Mouse (Mus musculus): Measurements from ENCODE around the gene Dnmt3c.
"Not testable (repeated sequence)": the region's sequence is repeated elsewhere in the genome, so short reads cannot be mapped to it uniquely, and the experiment has no call there.

Gene Dnmt3c

DNA sequence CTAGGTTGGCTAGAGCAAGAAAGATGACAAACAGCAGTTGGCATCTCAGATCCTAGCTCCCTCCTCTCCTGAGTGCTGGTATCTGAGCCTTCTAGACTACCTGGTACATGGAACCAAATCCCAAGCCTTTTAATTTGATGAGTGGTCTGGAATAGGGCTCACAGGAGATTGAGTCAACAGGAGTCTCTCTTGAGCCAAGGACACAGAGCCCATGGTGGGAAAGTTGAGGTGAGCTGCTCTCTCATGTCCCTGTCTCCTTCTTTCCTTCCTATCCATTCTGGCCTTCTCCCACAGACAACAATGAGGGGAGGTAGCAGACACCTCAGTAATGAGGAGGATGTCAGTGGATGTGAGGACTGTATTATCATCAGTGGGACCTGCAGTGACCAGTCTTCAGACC is at the start of gene Dnmt3c:
TSS of gene Dnmt3c (plus strand) at position 301 of the 400 bp plus-strand sequence.
- DNase-seq (ENCODE audit: extremely low read depth, insufficient read length, low spot score) = no peak

DNA sequence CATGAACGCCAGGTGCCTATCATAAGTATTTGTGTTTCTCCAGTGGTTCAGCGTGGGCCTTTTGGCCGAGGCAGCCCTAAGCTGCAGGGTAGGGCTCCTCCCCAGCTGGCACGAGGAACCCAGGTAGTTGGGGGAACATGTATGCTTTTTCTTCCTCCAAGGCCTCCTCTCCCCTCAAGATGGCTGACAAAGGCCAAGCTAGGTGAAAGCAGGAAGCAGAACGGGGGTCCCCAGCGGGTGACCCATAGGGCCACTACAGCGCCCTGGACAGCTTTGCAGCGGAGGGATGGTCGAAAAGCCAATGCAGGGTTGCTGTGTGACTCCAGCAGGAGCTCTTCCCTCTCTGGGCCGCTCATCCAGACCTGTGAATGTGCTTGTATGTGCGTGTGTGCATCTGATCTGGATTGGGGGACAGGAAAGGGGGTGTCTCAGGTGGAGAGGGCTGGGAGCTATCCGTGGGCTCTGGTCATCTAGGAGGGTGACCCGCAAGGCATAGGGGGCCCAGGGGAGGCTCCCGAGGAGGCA is 47.6 kb upstream of the Dnmt3c start:
- DNase-seq (ENCODE audit: extremely low read depth, insufficient read length, low spot score) = no peak

- DNase-seq (ENCODE audit: extremely low read depth, insufficient read length, low spot score) = no peak
Observed at GRCm38 (mm10) chr2:153649298-153650013, 47.0 kb upstream of the Dnmt3c start, which contains the start of gene Dnmt3b. Gene Dnmt3b (plus strand): TSS chr2:153649450.

- no peak for DNase-seq (ENCODE audit: extremely low read depth, insufficient read length, low spot score)
Observed at GRCm38 (mm10) chr2:153650014-153650687, 46.3 kb upstream of the Dnmt3c start.

DNA sequence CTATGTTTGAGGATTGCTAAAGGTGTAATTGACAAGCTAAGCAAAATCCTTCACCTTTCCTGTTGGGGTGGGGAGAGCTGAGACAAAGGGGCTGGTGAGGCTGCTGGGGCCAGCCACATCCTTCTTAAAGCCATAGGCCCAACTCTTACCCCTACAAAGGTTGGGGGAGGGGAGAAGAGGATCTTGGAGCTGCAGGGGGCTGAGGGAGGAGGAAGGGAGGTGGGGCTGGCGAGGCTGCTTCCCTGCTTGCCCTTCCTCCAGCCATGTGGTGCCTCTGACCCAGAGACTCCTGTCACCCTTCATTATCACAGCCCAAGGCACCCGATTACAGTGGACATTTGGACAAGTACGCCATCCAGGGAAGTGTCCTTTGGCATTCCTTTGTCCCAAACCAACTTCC is 44.8 kb upstream of the Dnmt3c start:
- DNase-seq (ENCODE audit: extremely low read depth, insufficient read length, low spot score) = no peak

- not testable (repeated sequence) for DNase-seq (ENCODE audit: extremely low read depth, insufficient read length, low spot score)
Observed at GRCm38 (mm10) chr2:153657659-153658058, 38.8 kb upstream of the Dnmt3c start.

GRCm38 (mm10) chr2:153660616-153661015 is 35.8 kb upstream of the Dnmt3c start:
- no peak for DNase-seq (ENCODE audit: extremely low read depth, insufficient read length, low spot score)

- DNase-seq (ENCODE audit: extremely low read depth, insufficient read length, low spot score) = no peak
Observed at GRCm38 (mm10) chr2:153665401-153665800, 31.1 kb upstream of the Dnmt3c start.

DNA sequence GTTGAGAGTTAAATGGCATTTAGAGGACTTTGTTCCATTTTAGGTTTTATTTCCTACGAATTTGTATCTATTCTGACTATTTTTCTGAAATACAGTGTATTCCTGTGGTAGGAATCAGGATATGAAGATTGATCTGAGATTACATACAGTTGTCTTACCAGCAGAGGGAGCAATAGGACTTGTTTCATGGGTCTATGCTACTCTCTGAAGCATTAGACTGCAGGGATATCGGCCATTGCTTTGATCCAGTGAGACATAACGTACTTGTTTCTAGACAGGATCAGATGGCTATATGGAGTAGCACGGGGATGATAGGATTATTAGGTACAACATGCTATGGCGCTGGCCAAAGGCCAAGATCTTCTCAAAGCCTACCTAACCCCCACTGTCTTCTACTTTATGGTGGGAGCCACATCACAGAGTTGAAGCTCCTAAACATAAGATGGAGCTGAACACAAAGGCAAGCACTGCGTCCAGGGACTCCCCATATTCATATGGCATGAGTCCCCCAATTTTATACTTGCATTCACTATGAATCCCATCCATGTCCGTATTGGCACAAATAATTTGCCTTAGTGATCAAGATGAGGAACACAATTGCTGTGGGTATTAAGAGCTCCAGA is 27.6 kb upstream of the Dnmt3c start:
- DNase-seq (ENCODE audit: extremely low read depth, insufficient read length, low spot score) = no peak

DNA sequence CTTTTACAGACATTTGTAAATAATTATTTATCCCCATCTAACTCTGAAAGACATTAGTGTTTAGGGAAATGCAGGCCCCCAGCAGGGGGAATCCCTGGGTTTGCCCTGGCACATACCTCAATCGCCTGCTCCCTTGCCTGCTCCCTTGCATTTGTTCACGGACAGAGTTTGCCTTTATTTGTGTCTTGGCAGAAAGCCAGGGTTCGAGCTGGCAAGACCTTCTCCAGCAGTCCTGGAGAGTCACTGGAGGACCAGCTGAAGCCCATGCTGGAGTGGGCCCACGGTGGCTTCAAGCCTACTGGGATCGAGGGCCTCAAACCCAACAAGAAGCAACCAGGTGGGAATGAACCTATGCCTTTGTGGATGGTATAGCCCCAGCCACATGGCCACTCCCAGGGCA is 26.3 kb upstream of the Dnmt3c start:
- DNase-seq (ENCODE audit: extremely low read depth, insufficient read length, low spot score) = no peak

GRCm38 (mm10) chr2:153672619-153673018 is 23.8 kb upstream of the Dnmt3c start:
- DNase-seq (ENCODE audit: extremely low read depth, insufficient read length, low spot score) = no peak

GRCm38 (mm10) chr2:153675364-153675763 is 21.1 kb upstream of the Dnmt3c start:
- not testable (repeated sequence) for DNase-seq (ENCODE audit: extremely low read depth, insufficient read length, low spot score)

- DNase-seq (ENCODE audit: extremely low read depth, insufficient read length, low spot score) = no peak
Observed at GRCm38 (mm10) chr2:153676944-153677343, 19.5 kb upstream of the Dnmt3c start.

DNA sequence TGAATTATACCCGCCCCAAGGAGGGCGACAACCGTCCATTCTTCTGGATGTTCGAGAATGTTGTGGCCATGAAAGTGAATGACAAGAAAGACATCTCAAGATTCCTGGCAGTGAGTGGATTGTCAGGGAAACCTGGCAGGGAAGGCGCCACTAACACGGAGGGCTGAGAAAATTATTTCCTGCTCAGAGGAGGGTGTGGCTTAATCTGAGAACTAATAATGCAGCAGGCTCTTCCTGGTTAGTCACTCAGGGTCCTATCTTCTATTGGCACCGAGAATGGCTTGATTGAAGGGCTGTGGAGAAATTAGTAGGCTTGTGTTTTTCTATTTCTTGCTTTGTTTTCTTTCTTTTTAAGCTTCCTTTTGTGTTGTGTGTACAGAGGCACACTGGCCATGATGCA is 18.9 kb upstream of the Dnmt3c start:
- DNase-seq (ENCODE audit: extremely low read depth, insufficient read length, low spot score) = no peak

DNA sequence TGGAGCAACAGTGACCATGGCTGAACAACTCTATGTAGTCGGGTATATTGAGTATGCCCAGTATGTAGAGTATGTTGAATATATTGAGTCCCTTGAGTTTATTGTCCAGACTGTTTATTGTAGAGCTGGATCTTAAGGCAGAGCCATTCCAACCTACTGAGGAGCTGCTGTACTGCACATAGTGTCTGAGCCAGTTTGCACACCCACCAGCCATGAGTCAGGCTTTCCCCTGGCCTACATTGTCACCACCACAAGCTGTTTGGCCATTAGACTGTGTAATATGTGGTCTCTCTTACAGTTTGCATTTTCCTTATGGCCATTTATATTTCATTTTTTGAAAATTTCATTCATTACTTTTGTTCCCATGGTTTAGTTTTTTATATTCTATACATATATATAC is 16.5 kb upstream of the Dnmt3c start:
- no peak for DNase-seq (ENCODE audit: extremely low read depth, insufficient read length, low spot score)

DNA sequence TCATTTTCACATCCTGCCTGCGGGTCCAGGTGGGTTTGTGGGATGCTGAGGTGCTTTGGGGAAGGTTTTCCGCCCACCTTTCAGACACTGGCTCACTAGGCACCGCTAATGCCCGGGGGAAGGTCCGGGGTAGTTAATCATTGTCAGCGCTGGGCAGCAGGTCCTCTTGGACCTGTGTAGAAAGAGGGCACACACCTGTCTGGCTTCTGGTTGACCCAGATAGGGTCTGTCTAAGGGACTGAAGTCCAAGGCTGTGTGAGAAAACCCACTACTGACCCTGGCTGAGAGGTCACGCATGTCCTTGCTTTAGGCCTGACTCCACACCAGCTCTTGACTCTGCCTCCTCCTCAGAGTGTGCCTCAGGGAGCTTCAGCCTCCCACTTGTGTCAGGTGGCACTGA is 3.0 kb upstream of the Dnmt3c start:
- DNase-seq (ENCODE audit: extremely low read depth, insufficient read length, low spot score) = not testable (repeated sequence)

GRCm38 (mm10) chr2:153694462-153695085 is 1.9 kb upstream of the Dnmt3c start:
- no peak for DNase-seq (ENCODE audit: extremely low read depth, insufficient read length, low spot score)

DNA sequence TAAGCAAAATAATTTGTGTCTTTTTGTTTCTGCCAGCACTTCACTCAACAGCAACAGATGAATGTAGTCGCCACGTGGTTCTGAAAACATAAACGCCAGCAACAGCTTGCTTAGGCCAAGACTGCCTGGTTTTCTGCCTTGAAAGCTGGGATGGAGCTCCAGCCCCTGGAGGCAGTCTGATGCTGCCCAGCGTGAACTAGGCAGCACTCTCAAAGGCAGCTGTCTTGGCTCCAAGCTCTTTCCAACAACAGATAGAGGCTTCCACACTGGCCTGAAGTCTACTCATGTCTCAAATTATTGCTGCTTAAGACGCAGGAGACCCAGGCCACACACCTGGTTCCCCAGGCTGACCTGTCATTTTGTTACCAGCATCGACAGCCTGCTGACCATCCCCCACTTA is 6.9 kb downstream of the Dnmt3c start:
- no peak for DNase-seq (ENCODE audit: extremely low read depth, insufficient read length, low spot score)

DNA sequence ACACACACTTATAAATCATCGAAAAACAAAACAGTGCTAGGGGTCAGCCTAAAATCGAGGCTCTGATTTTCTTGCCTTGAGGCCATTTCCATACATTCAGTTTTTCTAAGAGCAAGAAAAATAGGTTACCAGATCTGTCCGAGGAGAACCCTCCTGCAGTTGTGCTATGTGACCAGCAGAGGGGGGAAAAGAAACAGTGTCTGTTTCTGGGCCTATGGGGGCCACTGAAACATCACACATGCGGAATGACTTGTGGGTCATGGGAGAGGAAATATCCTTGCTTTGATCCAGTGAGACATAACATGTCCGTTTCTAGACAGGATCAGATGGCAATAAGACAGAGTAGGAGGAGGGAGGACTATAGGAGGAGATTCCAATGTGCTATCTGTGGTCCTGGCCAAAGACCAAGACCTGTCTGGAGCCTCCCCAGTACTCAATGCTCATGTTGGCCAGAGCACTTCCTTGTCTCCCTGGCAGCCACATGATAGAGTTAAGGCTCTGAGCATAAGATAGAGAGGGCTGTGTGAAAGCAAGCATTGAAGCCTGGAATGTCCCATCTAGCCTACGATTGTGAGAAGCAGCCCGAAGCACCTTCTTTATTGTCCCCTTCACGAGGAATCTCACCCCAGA is 14.4 kb downstream of the Dnmt3c start:
- DNase-seq (ENCODE audit: extremely low read depth, insufficient read length, low spot score) = no peak

DNA sequence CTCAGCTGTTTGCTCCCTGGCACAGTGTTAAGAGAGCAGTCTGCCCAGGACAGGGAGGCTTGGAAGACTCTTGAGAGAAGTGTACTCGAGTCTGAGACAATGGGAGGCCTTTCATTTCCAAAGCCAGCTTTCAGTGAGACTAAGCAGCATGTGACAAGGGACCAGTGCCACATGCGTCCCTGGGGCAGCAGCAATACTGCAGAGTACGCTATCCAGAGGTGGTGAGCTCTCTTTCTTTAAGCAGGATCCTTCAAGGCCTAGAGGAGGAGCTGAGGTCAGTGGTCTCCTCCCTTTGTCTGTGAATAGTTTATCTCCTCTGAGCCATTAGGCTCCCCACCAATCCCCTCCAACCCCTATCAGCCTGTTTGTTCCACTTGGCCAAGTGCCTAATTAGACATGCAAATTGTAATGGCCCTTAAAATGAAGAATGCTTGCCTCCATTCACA is 16.2 kb downstream of the Dnmt3c start:
- DNase-seq (ENCODE audit: extremely low read depth, insufficient read length, low spot score) = no peak

- peak; percentile 41 for DNase-seq (ENCODE audit: extremely low read depth, insufficient read length, low spot score)
Observed at GRCm38 (mm10) chr2:153713227-153713626, 16.8 kb downstream of the Dnmt3c start.
